In genomic region chr3:101712666-101713065, GRCm38 (mm10) we compare ENCODE assay signal across 9 mouse cellular contexts.
DNase-seq lines count a peak whose midpoint lies in the region; ATAC-seq lines count a peak whose summit lies in the region.
"Had no signal": no experiment of that assay in that cellular context is flagged by ENCODE, and none has a peak within 500 bp of the region (broad histone marks: within the 10 kb centered on the region; RNA-seq: fewer than 3 reads in every experiment).

No protein-coding gene starts in this region.

- no peak overlapping the region for H3K9ac ChIP-seq in forebrain, embryonic 12.5 days
- H3K9ac ChIP-seq in forebrain, embryonic 13.5 days: no peak overlapping the region
- no peak overlapping the region for H3K9ac ChIP-seq in lung, embryonic 15.5 days
- H3K9ac ChIP-seq in heart, embryonic 16.5 days (ENCODE audit: low read length): peak overlapping the region; percentile 71
- no peak overlapping the region for H3K9ac ChIP-seq in neural tube, embryonic 15.5 days (replicated peaks)
- H3K9ac ChIP-seq: liver, embryonic 14.5 days had no signal

- no peak for DNase-seq in lung, postnatal 36 days
- DNase-seq in adrenal gland, adult 18-20 months (ENCODE audit: low spot score in 2 of 2): no peak
- no peak for DNase-seq in cerebellum, postnatal 14 days

- ATAC-seq in forebrain, embryonic 12.5 days (ENCODE audit: low FRiP score): no peak
- no peak for ATAC-seq in forebrain, embryonic 13.5 days
- no peak for ATAC-seq in lung, embryonic 15.5 days (ENCODE audit: borderline replicate concordance, extremely low read depth, low FRiP score, low TSS enrichment)
- ATAC-seq in heart, embryonic 16.5 days (replicated peaks; ENCODE audit: extremely low read depth, insufficient read depth, low FRiP score): no peak
- ATAC-seq in neural tube, embryonic 15.5 days (ENCODE audit: low FRiP score): no peak

- H3K4me1 ChIP-seq in forebrain, embryonic 12.5 days: peaks cover 34% of the 10 kb centered on the region
- peaks cover 37% of the 10 kb centered on the region for H3K4me1 ChIP-seq in forebrain, embryonic 13.5 days
- H3K4me1 ChIP-seq in lung, embryonic 15.5 days: peaks cover 31% of the 10 kb centered on the region
- peaks cover 46% of the 10 kb centered on the region for H3K4me1 ChIP-seq in heart, embryonic 16.5 days (ENCODE audit: control insufficient read depth, insufficient read depth, low read length)
- peaks cover 34% of the 10 kb centered on the region for H3K4me1 ChIP-seq in neural tube, embryonic 15.5 days

- H3K27me3 ChIP-seq in forebrain, embryonic 12.5 days: peaks cover 9% of the 10 kb centered on the region; the same call in 1 of the 2 replicates
- no peaks in the 10 kb centered on the region; the same call in 1 of the 2 replicates for H3K27me3 ChIP-seq in forebrain, embryonic 13.5 days
- H3K27me3 ChIP-seq in lung, embryonic 15.5 days: no peaks in the 10 kb centered on the region
- no peaks in the 10 kb centered on the region for H3K27me3 ChIP-seq in heart, embryonic 16.5 days (ENCODE audit: control insufficient read depth, insufficient read depth, low read length)
- H3K27me3 ChIP-seq in neural tube, embryonic 15.5 days (replicated peaks): no peaks in the 10 kb centered on the region

- H3K4me2 ChIP-seq in forebrain, embryonic 12.5 days: 0 out of 2 replicates have a peak overlapping the region, but pooled peaks have one; percentile 19
- H3K4me2 ChIP-seq in forebrain, embryonic 13.5 days: no peak overlapping the region
- H3K4me2 ChIP-seq in lung, embryonic 15.5 days: peak overlapping the region; percentile 41
- H3K4me2 ChIP-seq in heart, embryonic 16.5 days (ENCODE audit: low read depth, low read length): peak overlapping the region; percentile 49
- H3K4me2 ChIP-seq in neural tube, embryonic 15.5 days: peak overlapping the region; percentile 38; the same call in 1 of the 2 replicates

- H3K9me3 ChIP-seq in forebrain, embryonic 12.5 days: no peaks in the 10 kb centered on the region
- no peaks in the 10 kb centered on the region for H3K9me3 ChIP-seq in forebrain, embryonic 13.5 days (replicated peaks)
- no peaks in the 10 kb centered on the region for H3K9me3 ChIP-seq in lung, embryonic 15.5 days
- no peaks in the 10 kb centered on the region for H3K9me3 ChIP-seq in heart, embryonic 16.5 days (replicated peaks; ENCODE audit: control insufficient read depth, low read length)
- H3K9me3 ChIP-seq in neural tube, embryonic 15.5 days (replicated peaks): no peaks in the 10 kb centered on the region

- H3K27ac ChIP-seq in forebrain, embryonic 12.5 days: 0 out of 2 replicates have a peak overlapping the region, but pooled peaks have one; percentile 25
- no peak overlapping the region for H3K27ac ChIP-seq in forebrain, embryonic 13.5 days
- peak overlapping the region; percentile 39; the same call in 1 of the 2 replicates for H3K27ac ChIP-seq in lung, embryonic 15.5 days
- peak overlapping the region; percentile 79 for H3K27ac ChIP-seq in heart, embryonic 16.5 days (ENCODE audit: low read length)
- H3K27ac ChIP-seq in neural tube, embryonic 15.5 days (replicated peaks): 0 out of 2 replicates have a peak overlapping the region, but pooled peaks have one; percentile 58
- H3K27ac ChIP-seq: liver, embryonic 14.5 days had no signal

- no peak overlapping the region for H3K4me3 ChIP-seq in forebrain, embryonic 12.5 days (replicated peaks)
- H3K4me3 ChIP-seq in forebrain, embryonic 13.5 days: no peak overlapping the region
- no peak overlapping the region for H3K4me3 ChIP-seq in lung, embryonic 15.5 days
- no peak overlapping the region; the same call in 1 of the 2 replicates for H3K4me3 ChIP-seq in heart, embryonic 16.5 days (ENCODE audit: low read length)
- H3K4me3 ChIP-seq in neural tube, embryonic 15.5 days (replicated peaks): no peak overlapping the region

- 67% methylated on average over 14 of the region's 14 CpGs for WGBS in forebrain, embryonic 12.5 days
- WGBS in forebrain, embryonic 13.5 days: 74% methylated on average over 14 of the region's 14 CpGs
- WGBS in lung, embryonic 15.5 days: 85% methylated on average over 14 of the region's 14 CpGs
- WGBS in heart, embryonic 16.5 days: 73% methylated on average over 14 of the region's 14 CpGs
- WGBS in neural tube, embryonic 15.5 days: 75% methylated on average over 14 of the region's 14 CpGs

- no peaks in the 10 kb centered on the region for H3K36me3 ChIP-seq in forebrain, embryonic 12.5 days (replicated peaks)
- no peaks in the 10 kb centered on the region for H3K36me3 ChIP-seq in forebrain, embryonic 13.5 days (ENCODE audit: poor library complexity, severe bottlenecking)
- H3K36me3 ChIP-seq in lung, embryonic 15.5 days: no peaks in the 10 kb centered on the region
- H3K36me3 ChIP-seq in heart, embryonic 16.5 days (ENCODE audit: control insufficient read depth, insufficient read depth): no peaks in the 10 kb centered on the region
- no peaks in the 10 kb centered on the region for H3K36me3 ChIP-seq in neural tube, embryonic 15.5 days
